Mouse (Mus musculus) C2C12 (cell line): ENCODE measurements at regions not wholly inside any gene's neighbourhood (a gene's known extent, or its start where the extent isn't known, plus 50 kb on each side); places are given as distances from the start of the nearest gene placed in this dataset.

ENCODE experiments used
- CEBPB ChIP-seq: IDR thresholded peaks from one replicate; pipeline ENCODE4 v1.6.1; 2011; ENCODE audit warnings: low read depth, mild to moderate bottlenecking, control low read depth, moderate library complexity
- CTCF ChIP-seq: IDR thresholded peaks from one replicate; pipeline ENCODE4 v1.5.1; 2011; ENCODE audit not compliant: control insufficient read depth, insufficient read depth, insufficient read length
- FOSL1 ChIP-seq: IDR thresholded peaks from one replicate; pipeline ENCODE4 v1.8.0; 2011; ENCODE audit warnings: mild to moderate bottlenecking, low read length; ENCODE audit not compliant: poor library complexity, insufficient read depth, severe bottlenecking
- MAX ChIP-seq: IDR thresholded peaks from one replicate; pipeline ENCODE4 v1.6.1; 2011; ENCODE audit warnings: mild to moderate bottlenecking, control low read depth
- MYOD1 ChIP-seq: IDR thresholded peaks from one replicate; pipeline ENCODE4 v1.6.1; 2011; ENCODE audit warnings: low read depth; ENCODE audit not compliant: control insufficient read depth, insufficient read length
- MYOG ChIP-seq: IDR thresholded peaks from one replicate; pipeline ENCODE4 v1.6.1; 2011; ENCODE audit not compliant: control insufficient read depth, insufficient read length; ENCODE audit errors: extremely low read depth
- USF1 ChIP-seq: IDR thresholded peaks from one replicate; pipeline ENCODE4 v1.6.1; 2011; ENCODE audit warnings: low read depth, mild to moderate bottlenecking, control low read depth, moderate library complexity

DNA sequence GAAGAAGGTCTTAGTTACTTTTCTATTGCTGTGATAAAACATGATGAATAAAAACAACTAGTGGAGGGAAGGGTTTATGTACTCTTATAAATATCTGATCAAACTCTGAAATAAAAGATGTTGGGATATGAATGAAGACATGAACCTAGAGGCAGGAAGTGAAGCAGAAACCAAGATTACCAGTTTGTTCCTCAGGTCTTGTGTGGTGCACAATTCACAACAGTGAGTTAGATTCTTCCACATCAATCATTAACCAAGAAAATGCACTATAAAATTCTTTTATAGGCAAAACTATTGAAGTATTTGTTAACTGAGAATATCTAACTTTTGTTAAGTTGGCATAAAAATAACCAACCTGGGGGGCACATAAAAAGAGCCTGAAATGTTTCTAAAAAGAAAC is 634.3 kb upstream of the Hs3st1 start:
- TF ChIP-seq CEBPB (no peak), CTCF (no peak), USF1 (no peak), MAX (no peak), MYOG (no peak), FOSL1 (no peak), MYOD1 (no peak)
